Mouse (Mus musculus) hindlimb bud, embryonic 11.5 days (tissue): ENCODE measurements around the gene Tbxa2r.

Experiments
- DNase-seq: peaks from one replicate; pipeline ENCODE4 v3.0.0-alpha.2; 2012; ENCODE audit warnings: low read depth, low spot score; ENCODE audit errors: extremely low spot score

Gene Tbxa2r

DNA sequence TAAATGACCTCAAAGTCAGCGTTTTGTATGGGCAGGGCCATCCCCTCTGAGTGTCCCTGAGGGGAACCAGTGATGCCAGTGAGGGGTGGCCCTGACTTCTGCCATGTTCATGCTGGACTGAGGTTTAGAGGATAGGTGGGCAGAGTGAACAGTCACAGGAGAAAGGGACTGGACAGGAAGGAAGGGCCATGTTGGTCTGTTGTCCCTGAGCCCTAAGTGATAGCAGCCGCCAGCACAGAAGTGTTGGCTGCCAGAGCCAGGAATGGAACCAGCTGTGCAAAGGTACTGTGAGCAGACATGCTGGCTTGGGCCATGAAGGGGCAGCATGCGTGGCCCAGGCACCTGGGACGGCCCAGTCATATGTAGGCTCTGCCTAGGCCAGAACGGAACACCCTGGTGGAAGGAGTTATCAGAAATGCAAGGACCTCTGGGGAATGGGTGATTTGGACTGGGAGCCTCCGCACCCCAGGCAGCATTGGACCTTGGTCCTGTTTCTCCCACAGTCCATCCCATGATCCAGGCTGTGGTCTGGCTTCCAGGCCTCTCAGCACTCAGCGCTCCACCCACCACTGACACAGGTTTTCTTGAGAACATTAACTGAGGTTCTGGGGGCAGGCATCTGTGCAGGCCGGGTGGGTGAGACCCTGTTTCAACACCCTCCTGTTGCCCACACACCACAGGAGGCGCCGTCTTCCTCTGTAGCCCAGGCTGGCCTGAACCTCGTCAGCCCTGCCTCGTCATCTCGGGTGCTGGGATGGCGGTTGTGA, 28.8 kb upstream of the Tbxa2r start:
- no peak for DNase-seq

DNA sequence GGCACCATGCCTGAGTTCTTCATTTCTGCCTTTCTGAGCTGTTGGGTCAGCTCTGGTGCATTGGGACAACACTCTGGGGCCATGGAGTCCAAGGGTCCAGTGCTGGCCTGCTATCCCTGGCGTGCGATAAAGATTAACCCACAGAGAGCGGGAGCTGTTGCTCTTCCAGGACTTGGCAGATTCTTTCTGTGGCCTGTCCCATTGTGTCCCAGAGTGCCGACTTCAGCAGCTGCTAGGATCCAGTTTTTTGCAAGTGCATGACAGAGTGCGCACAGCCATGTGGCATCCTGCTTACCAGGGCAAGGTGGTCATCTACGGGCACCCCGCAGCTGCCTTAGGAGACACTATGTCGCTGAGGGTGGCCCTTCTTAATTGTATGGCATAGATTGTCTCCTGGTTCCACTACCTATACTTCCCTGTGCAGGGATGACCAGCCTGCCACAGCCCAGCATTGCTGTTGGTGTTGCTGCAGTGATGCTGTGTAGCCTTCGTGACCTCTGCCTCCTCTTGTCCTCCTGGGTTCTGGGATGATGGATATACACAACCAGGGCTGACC, 28.1 kb upstream of the Tbxa2r start:
- no peak for DNase-seq

DNA sequence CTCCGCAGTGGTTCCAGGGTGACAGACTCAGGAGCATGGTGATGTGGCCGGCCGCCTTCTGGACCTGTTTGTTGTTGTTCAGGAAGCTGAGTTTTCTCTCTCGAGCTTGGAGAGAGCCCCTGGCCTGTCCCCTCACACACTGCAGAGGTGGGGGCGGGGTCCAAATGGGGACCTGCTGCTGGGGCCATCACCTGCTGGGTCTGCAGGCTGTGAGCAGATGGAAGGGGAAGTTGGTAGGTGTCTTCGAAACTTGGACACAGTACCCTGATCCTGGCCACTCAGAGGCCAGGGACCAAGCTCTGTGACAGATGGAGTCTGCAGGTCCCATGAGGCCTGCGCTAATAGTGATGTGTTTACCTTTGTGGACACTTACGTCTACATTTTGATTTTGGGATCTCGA, 27.2 kb upstream of the Tbxa2r start:
- no peak for DNase-seq

- DNase-seq = no peak
These were observed 26.2 kb upstream of the Tbxa2r start for GRCm38 (mm10) chr10:81302288-81302687.

DNA sequence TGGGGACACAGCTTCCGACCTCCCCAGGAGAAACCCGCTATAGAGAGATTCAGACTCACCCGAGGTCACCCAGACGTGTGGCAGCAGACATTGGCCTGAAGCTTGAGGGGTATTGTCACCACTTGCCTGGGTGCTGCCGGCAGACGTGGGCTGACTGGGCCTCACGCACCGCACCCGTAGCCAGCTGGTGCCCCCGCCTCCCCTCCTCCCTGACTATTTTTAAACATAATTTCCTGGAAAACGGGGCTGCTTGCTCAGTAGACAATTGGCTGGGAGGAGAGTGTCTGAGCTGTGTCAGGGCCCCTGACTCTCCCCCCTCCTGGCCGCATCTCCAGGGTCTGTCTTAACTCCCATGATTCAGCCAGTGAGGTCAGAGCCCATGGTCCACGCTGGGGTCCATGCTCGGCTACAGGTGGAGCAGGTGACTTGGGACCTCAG, 25.7 kb upstream of the Tbxa2r start:
- DNase-seq = no peak

DNA sequence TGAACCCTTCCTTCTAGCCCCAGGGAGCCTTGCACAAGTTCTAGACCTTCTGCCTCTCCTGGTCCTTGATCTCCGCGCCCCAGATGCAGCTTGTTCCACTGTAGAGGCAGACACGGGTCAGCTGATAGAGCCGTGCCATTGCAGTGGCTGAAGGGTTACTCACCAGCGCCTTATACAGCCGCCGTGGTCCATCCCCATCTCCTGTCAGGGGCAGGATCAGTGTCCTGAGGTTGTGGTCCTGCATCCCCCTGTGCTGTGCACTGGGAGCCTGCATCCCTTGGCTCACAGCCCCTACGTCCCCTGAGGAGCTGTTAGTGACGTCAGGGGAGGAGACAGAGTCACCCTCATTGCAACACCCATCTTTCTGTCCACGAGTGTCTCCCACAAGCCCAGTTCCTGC, 25.3 kb upstream of the Tbxa2r start:
- DNase-seq = no peak

- no peak for DNase-seq
These were observed 24.8 kb upstream of the Tbxa2r start for GRCm38 (mm10) chr10:81303761-81304160.

- DNase-seq = no peak
These were observed 23.8 kb upstream of the Tbxa2r start for GRCm38 (mm10) chr10:81304597-81305238.

DNA sequence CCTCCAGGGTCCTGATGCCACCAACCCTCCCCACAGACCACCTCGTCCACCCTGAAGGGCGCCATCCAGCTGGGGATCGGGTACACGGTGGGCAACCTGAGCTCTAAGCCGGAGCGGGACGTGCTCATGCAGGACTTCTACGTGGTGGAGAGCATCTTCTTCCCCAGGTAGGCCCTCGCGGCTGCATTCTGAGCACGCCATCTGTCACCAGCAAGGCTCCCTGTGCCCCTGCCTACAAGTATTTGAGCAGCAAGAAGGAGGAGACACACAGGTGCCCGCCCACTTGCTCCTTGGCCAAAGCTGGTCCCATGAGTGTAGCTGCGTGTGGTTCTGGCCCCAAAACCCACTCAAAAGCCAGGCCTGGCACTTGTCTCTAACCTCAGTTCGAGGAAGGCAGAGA, 22.9 kb upstream of the Tbxa2r start:
- DNase-seq = no peak

DNA sequence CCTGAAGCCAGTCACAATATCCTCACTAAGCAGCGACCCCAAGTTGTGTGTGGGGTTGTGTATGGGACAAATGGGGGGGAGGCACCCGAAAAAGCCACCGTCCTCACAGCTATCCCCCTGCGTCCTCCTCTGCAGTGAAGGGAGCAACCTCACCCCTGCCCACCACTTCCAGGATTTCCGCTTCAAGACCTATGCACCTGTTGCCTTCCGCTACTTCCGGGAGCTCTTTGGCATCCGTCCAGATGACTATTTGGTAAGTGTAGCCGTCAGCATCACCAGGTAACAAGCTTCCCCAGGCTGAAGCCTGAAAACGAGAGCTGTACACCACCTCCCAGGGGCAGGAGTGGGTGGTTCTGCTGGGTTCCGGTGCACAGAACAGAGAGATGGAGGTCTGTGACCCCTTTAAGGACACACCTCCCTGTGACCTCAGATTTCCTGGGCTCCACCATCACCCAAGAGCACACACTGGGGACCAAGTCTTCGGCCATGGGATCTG, 22.3 kb upstream of the Tbxa2r start:
- DNase-seq = no peak

- no peak for DNase-seq
These were observed 21.5 kb upstream of the Tbxa2r start for GRCm38 (mm10) chr10:81306837-81307682.

GRCm38 (mm10) chr10:81309571-81309970, 19.0 kb upstream of the Tbxa2r start:
- DNase-seq = no peak

DNA sequence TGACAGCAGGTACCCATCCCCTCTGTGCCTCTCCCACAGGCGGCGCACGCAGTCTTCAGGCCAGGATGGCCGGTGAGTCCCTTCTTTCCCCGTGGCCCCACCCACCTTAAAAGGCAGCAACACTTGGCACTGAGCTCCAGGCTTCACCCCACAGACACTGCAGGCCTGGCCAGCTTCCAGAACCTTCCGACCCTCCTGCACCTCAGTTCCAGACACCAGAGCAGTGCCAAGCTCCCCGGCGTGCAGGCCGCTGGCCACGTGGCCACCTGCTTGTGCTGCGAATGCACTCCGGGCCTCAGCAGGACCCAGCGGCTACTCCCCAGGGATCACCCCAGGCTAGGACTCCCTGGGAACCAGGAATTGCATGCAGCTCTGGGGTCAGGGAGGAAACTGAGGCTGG, 14.9 kb upstream of the Tbxa2r start:
- DNase-seq = no peak

GRCm38 (mm10) chr10:81314201-81314600, 14.3 kb upstream of the Tbxa2r start:
- DNase-seq = no peak

DNA sequence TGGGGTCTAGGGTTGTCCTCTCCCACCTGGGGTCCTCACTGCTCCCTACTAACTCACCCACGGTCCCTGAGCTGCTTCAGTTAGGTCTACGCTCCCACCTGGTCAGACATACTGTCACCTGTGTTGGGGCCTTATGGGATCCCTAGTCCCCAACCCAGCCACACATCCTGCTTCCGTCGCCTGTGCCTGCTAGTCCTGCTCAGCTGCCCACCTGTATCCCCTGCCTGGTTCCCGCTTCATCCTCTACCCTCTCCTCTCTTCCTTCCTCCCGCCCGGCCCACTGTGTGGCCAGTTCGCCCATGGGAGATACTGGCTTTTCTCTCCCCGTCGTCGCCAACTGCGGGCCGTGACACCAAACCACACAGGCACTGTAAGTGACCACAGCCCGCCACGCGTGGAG, 12.9 kb upstream of the Tbxa2r start:
- no peak for DNase-seq

- no peak for DNase-seq
These were observed 12.0 kb upstream of the Tbxa2r start for GRCm38 (mm10) chr10:81316338-81317060.

DNA sequence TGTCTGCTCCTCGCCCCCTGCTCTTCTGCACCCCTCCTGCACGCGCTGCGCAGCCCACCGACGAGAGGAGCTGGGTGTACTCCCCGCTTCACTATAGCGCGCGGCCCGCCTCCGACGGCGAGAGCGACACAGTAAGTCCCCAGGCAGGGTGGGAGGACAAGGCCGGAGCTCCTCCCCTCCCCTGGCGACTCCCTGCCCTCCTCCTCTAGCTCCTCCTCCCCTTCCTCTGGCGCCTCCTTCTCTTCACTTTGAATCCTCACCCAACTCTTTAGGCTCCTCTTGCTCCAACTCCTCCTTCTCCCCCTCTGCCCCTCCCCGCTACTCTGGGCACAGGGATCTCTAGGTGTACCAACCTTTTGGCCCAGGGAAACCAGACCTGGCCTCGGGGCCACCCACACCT, 11.3 kb upstream of the Tbxa2r start:
- DNase-seq = no peak

GRCm38 (mm10) chr10:81318589-81319329, 9.8 kb upstream of the Tbxa2r start:
- DNase-seq = no peak

GRCm38 (mm10) chr10:81319330-81319699, 9.2 kb upstream of the Tbxa2r start:
- no peak for DNase-seq
